Mouse (Mus musculus): ENCODE data around the gene Dlst. TPM values are rescaled to one million over a fixed set of nuclear protein-coding genes. Genes with fewer than 3 reads are reported as not detected.
"Not testable (repeated sequence)": the region's sequence is repeated elsewhere in the genome, so short reads cannot be mapped to it uniquely, and the experiment has no call there.

The Dlst gene
- polyA plus RNA-seq, 1 experiment from 2014 or later = 118 TPM

GRCm38 (mm10) chr12:85136627-85137026 lies 26.0 kb downstream of the Dlst start:
- H3K9me3 ChIP-seq (ENCODE audit: control insufficient read depth, low read length) = no peaks in the 10 kb centered on the region
- WGBS = 77% methylated on average over 4 of the region's 4 CpGs
- no peak overlapping the region for H3K4me3 ChIP-seq (ENCODE audit: low read depth, low read length)
- no peaks in the 10 kb centered on the region for H3K27me3 ChIP-seq (ENCODE audit: control insufficient read depth, insufficient read depth, low read length)
- no peak for ATAC-seq (replicated peaks; ENCODE audit: low FRiP score)
- H3K4me2 ChIP-seq (ENCODE audit: low read depth, low read length, severe bottlenecking) = no peak overlapping the region
- H3K4me1 ChIP-seq (replicated peaks; ENCODE audit: control insufficient read depth, insufficient read depth, low read length) = no peaks in the 10 kb centered on the region
- DNase-seq (ENCODE audit: low spot score) = no peak
- H3K9ac ChIP-seq (ENCODE audit: low read length) = no peak overlapping the region
- no peak overlapping the region for H3K27ac ChIP-seq (ENCODE audit: low read depth, low read length)
- H3K36me3 ChIP-seq (ENCODE audit: control insufficient read depth, insufficient read depth, low read length) = peaks cover 8% of the 10 kb centered on the region; the same call in 1 of the 2 replicates

- no peaks in the 10 kb centered on the region for H3K4me1 ChIP-seq (replicated peaks; ENCODE audit: control insufficient read depth, insufficient read depth, low read length)
- no peak overlapping the region for H3K4me3 ChIP-seq (ENCODE audit: low read depth, low read length)
- DNase-seq (ENCODE audit: low spot score) (no peak), ATAC-seq (replicated peaks; ENCODE audit: low FRiP score) (no peak)
- no peaks in the 10 kb centered on the region for H3K9me3 ChIP-seq (ENCODE audit: control insufficient read depth, low read length)
- no peak overlapping the region for H3K27ac ChIP-seq (ENCODE audit: low read depth, low read length)
- H3K27me3 ChIP-seq (ENCODE audit: control insufficient read depth, insufficient read depth, low read length) = no peaks in the 10 kb centered on the region
- no peaks in the 10 kb centered on the region for H3K36me3 ChIP-seq (ENCODE audit: control insufficient read depth, insufficient read depth, low read length)
- no peak overlapping the region for H3K9ac ChIP-seq (ENCODE audit: low read length)
- no peak overlapping the region for H3K4me2 ChIP-seq (ENCODE audit: low read depth, low read length, severe bottlenecking)
- WGBS = 43% methylated on average over 18 of the region's 18 CpGs
Measured at GRCm38 (mm10) chr12:85140036-85140701, 29.5 kb downstream of the Dlst start.

GRCm38 (mm10) chr12:85141096-85141495 lies 30.5 kb downstream of the Dlst start:
- 85% methylated on average over 6 of the region's 6 CpGs for WGBS
- no peak for ATAC-seq (replicated peaks; ENCODE audit: low FRiP score)
- H3K4me3 ChIP-seq (ENCODE audit: low read depth, low read length) = no peak overlapping the region
- no peaks in the 10 kb centered on the region for H3K36me3 ChIP-seq (ENCODE audit: control insufficient read depth, insufficient read depth, low read length)
- H3K9ac ChIP-seq (ENCODE audit: low read length) = no peak overlapping the region
- H3K27me3 ChIP-seq (ENCODE audit: control insufficient read depth, insufficient read depth, low read length) = no peaks in the 10 kb centered on the region
- no peak for DNase-seq (ENCODE audit: low spot score)
- H3K4me1 ChIP-seq (replicated peaks; ENCODE audit: control insufficient read depth, insufficient read depth, low read length) = no peaks in the 10 kb centered on the region
- no peak overlapping the region for H3K27ac ChIP-seq (ENCODE audit: low read depth, low read length)
- H3K9me3 ChIP-seq (ENCODE audit: control insufficient read depth, low read length) = no peaks in the 10 kb centered on the region
- H3K4me2 ChIP-seq (ENCODE audit: low read depth, low read length, severe bottlenecking) = no peak overlapping the region

DNA sequence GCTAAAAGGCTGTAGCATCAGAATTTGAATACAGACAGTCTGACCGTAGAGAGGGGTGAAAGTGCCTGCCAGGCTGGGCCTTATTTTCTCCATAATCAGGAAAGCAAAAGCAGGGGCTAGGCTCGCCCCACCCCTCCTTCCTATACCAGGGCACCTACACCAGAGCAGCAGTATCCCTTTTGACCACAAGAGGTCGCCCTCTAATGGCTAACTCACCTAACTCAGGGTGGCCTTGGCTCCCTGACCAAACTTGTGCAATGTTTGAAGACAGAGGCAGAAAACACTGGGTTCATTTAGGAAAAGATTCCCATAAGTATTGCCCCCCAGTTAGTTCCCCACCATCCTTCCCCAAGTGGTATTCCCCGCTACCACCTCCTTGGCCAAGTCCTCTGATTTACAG lies 32.2 kb downstream of the Dlst start:
- peak; percentile 90 for DNase-seq (ENCODE audit: low spot score)
- 18% methylated on average over 4 of the region's 4 CpGs for WGBS
- H3K9me3 ChIP-seq (ENCODE audit: control insufficient read depth, low read length) = no peaks in the 10 kb centered on the region
- peak; percentile 70; the same call in 1 of the 2 replicates for ATAC-seq (replicated peaks; ENCODE audit: low FRiP score)
- H3K4me2 ChIP-seq (ENCODE audit: low read depth, low read length, severe bottlenecking) = no peak overlapping the region
- H3K4me3 ChIP-seq (ENCODE audit: low read depth, low read length) = no peak overlapping the region
- no peaks in the 10 kb centered on the region for H3K27me3 ChIP-seq (ENCODE audit: control insufficient read depth, insufficient read depth, low read length)
- H3K36me3 ChIP-seq (ENCODE audit: control insufficient read depth, insufficient read depth, low read length) = no peaks in the 10 kb centered on the region
- no peak overlapping the region for H3K9ac ChIP-seq (ENCODE audit: low read length)
- no peak overlapping the region for H3K27ac ChIP-seq (ENCODE audit: low read depth, low read length)
- no peaks in the 10 kb centered on the region for H3K4me1 ChIP-seq (replicated peaks; ENCODE audit: control insufficient read depth, insufficient read depth, low read length)

- not testable (repeated sequence) for DNase-seq (ENCODE audit: low spot score); H3K4me3 ChIP-seq (ENCODE audit: low read depth, low read length); ATAC-seq (replicated peaks; ENCODE audit: low FRiP score); H3K36me3 ChIP-seq (ENCODE audit: control insufficient read depth, insufficient read depth, low read length); H3K4me1 ChIP-seq (replicated peaks; ENCODE audit: control insufficient read depth, insufficient read depth, low read length); H3K27ac ChIP-seq (ENCODE audit: low read depth, low read length); H3K27me3 ChIP-seq (ENCODE audit: control insufficient read depth, insufficient read depth, low read length); H3K4me2 ChIP-seq (ENCODE audit: low read depth, low read length, severe bottlenecking); H3K9me3 ChIP-seq (ENCODE audit: control insufficient read depth, low read length); H3K9ac ChIP-seq (ENCODE audit: low read length)
- WGBS = 66% methylated on average over 2 of the region's 2 CpGs
Measured at GRCm38 (mm10) chr12:85144276-85144675, 33.6 kb downstream of the Dlst start.

DNA sequence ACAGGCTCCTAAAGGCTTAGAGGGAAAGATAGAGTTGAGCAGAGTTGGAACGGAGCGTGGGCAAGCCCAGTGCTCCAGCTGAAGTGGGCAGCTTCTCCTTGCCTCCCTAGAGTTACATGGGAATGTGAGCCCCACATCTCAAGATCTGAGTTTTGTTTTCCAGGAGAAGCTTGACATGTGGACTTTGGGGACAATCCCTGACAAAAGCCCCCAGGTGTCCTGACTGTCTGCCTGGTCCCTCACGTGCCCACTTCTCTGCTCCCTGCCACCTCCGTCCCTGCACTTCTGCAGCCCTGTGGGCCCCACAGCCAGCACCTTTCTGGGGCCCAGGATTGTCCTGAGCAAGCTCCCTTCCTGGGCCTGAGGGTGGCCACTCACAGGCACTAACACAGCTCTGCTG lies 34.2 kb downstream of the Dlst start:
- no peaks in the 10 kb centered on the region for H3K9me3 ChIP-seq (ENCODE audit: control insufficient read depth, low read length)
- no peak for ATAC-seq (replicated peaks; ENCODE audit: low FRiP score)
- no peaks in the 10 kb centered on the region for H3K27me3 ChIP-seq (ENCODE audit: control insufficient read depth, insufficient read depth, low read length)
- no peak overlapping the region for H3K4me3 ChIP-seq (ENCODE audit: low read depth, low read length)
- no peak overlapping the region for H3K9ac ChIP-seq (ENCODE audit: low read length)
- H3K4me2 ChIP-seq (ENCODE audit: low read depth, low read length, severe bottlenecking) = no peak overlapping the region
- no peak overlapping the region for H3K27ac ChIP-seq (ENCODE audit: low read depth, low read length)
- no peaks in the 10 kb centered on the region for H3K4me1 ChIP-seq (replicated peaks; ENCODE audit: control insufficient read depth, insufficient read depth, low read length)
- DNase-seq (ENCODE audit: low spot score) = no peak
- H3K36me3 ChIP-seq (ENCODE audit: control insufficient read depth, insufficient read depth, low read length) = no peaks in the 10 kb centered on the region
- 95% methylated on average over 4 of the region's 4 CpGs for WGBS

GRCm38 (mm10) chr12:85145630-85146029 lies 35.0 kb downstream of the Dlst start:
- DNase-seq (ENCODE audit: low spot score) (no peak), ATAC-seq (replicated peaks; ENCODE audit: low FRiP score) (no peak)
- H3K4me3 ChIP-seq (ENCODE audit: low read depth, low read length) = no peak overlapping the region
- no peak overlapping the region for H3K4me2 ChIP-seq (ENCODE audit: low read depth, low read length, severe bottlenecking)
- H3K36me3 ChIP-seq (ENCODE audit: control insufficient read depth, insufficient read depth, low read length) = no peaks in the 10 kb centered on the region
- H3K27ac ChIP-seq (ENCODE audit: low read depth, low read length) = no peak overlapping the region
- H3K9me3 ChIP-seq (ENCODE audit: control insufficient read depth, low read length) = no peaks in the 10 kb centered on the region
- no peaks in the 10 kb centered on the region for H3K4me1 ChIP-seq (replicated peaks; ENCODE audit: control insufficient read depth, insufficient read depth, low read length)
- 80% methylated on average over 9 of the region's 9 CpGs for WGBS
- peaks cover 4% of the 10 kb centered on the region for H3K27me3 ChIP-seq (ENCODE audit: control insufficient read depth, insufficient read depth, low read length)
- H3K9ac ChIP-seq (ENCODE audit: low read length) = no peak overlapping the region

DNA sequence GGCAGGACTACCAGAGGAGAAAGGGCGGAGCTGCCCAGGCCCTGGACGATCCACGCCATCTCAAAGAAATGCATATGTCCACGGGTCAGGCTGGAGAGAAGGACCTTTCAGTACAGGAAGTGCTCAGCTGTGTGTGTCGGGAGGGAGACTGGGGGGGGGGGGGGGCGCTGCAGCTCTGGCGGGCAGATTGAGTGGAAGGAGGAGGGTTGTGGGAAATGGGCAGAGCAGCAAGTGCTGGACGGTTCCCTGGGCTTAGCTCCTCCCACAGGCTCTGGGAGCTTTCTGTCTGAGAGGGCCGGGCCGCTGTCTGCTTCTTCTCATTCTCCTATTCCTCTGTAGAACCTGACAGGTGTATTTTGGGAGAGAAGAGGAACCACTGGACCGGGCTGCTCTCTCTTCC lies 35.7 kb downstream of the Dlst start:
- no peak for DNase-seq (ENCODE audit: low spot score)
- Histone ChIP-seq H3K4me2 (ENCODE audit: low read depth, low read length, severe bottlenecking) (no peak overlapping the region), H3K9ac (ENCODE audit: low read length) (no peak overlapping the region), H3K27me3 (ENCODE audit: control insufficient read depth, insufficient read depth, low read length) (peaks cover 7% of the 10 kb centered on the region), H3K36me3 (ENCODE audit: control insufficient read depth, insufficient read depth, low read length) (no peaks in the 10 kb centered on the region), H3K9me3 (ENCODE audit: control insufficient read depth, low read length) (no peaks in the 10 kb centered on the region), H3K4me1 (replicated peaks; ENCODE audit: control insufficient read depth, insufficient read depth, low read length) (no peaks in the 10 kb centered on the region), H3K4me3 (ENCODE audit: low read depth, low read length) (no peak overlapping the region), H3K27ac (ENCODE audit: low read depth, low read length) (no peak overlapping the region)
- 36% methylated on average over 10 of the region's 11 CpGs for WGBS
- no peak for ATAC-seq (replicated peaks; ENCODE audit: low FRiP score)

DNA sequence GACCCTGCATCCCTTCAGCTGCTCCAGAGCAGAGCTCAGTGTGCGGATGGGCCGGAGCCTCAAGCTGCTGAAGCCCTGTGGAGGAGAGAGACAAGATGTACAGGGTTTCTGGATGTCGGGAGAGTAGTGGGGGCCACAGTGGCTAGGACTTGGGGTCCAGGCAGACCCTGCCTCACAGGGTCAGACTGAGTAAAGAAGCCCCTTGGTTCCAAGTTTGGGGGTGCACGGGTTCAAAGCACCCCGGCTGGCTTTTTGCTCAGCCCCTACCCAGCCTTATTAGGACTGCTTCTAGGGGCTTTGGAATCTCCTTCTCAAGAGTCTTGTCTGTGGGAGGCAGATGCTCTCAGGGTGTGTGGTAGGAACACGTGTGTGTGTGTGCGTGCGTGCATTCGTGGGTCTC lies 36.2 kb downstream of the Dlst start:
- WGBS = 74% methylated on average over 9 of the region's 9 CpGs
- Histone ChIP-seq H3K4me3 (ENCODE audit: low read depth, low read length) (no peak overlapping the region), H3K27me3 (ENCODE audit: control insufficient read depth, insufficient read depth, low read length) (peaks cover 7% of the 10 kb centered on the region), H3K36me3 (ENCODE audit: control insufficient read depth, insufficient read depth, low read length) (no peaks in the 10 kb centered on the region), H3K9me3 (ENCODE audit: control insufficient read depth, low read length) (no peaks in the 10 kb centered on the region), H3K4me1 (replicated peaks; ENCODE audit: control insufficient read depth, insufficient read depth, low read length) (no peaks in the 10 kb centered on the region), H3K27ac (ENCODE audit: low read depth, low read length) (no peak overlapping the region), H3K4me2 (ENCODE audit: low read depth, low read length, severe bottlenecking) (no peak overlapping the region), H3K9ac (ENCODE audit: low read length) (no peak overlapping the region)
- no peak for ATAC-seq (replicated peaks; ENCODE audit: low FRiP score)
- DNase-seq (ENCODE audit: low spot score) = no peak
